Mouse (Mus musculus) limb, embryonic 12.5 days (tissue): ENCODE measurements around the gene Gm10959. TPM values are rescaled to one million over a fixed set of nuclear protein-coding genes. Genes with fewer than 3 reads are reported as not detected.
A peak's percentile ranks its signal among the peaks of the same experiment; 100 is the strongest.

Experiments
- ATAC-seq: fragments of 200-750 bp; cut with Nextera tagmentation; 2 replicates; pipeline ENCODE4 v1.8.0; 2017; ENCODE audit warnings: low read depth, moderate TSS enrichment; ENCODE audit not compliant: insufficient number of reproducible peaks, insufficient read depth, low FRiP score, low TSS enrichment
- H3K27ac ChIP-seq: fragments of 300-500 bp; sonication (generic); 2 replicates; pipeline ENCODE4 v1.5.1; 2016; ENCODE audit warnings: mild to moderate bottlenecking, moderate library complexity
- H3K27me3 ChIP-seq: fragments of 300-500 bp; sonication (generic); 2 replicates; pipeline ENCODE4 v1.6.1; 2016; ENCODE audit warnings: mild to moderate bottlenecking, moderate library complexity
- H3K36me3 ChIP-seq: fragments of 300-500 bp; sonication (generic); 2 replicates; pipeline ENCODE4 v1.6.1; 2016; ENCODE audit warnings: mild to moderate bottlenecking, moderate library complexity
- H3K4me1 ChIP-seq: fragments of 300-500 bp; sonication (generic); replicated peaks from 2 replicates; pipeline ENCODE4 v1.6.1; 2016
- H3K4me2 ChIP-seq: fragments of 300-500 bp; sonication (generic); 2 replicates; pipeline ENCODE4 v1.6.1; 2016; ENCODE audit warnings: mild to moderate bottlenecking, moderate library complexity
- H3K4me3 ChIP-seq: fragments of 300-500 bp; sonication (generic); replicated peaks from 2 replicates; pipeline ENCODE4 v1.5.1; 2016; ENCODE audit warnings: mild to moderate bottlenecking
- H3K9ac ChIP-seq: fragments of 300-500 bp; sonication (generic); replicated peaks from 2 replicates; pipeline ENCODE4 v1.6.1; 2016; ENCODE audit warnings: mild to moderate bottlenecking, moderate library complexity
- H3K9me3 ChIP-seq: fragments of 300-500 bp; sonication (generic); 2 replicates; pipeline ENCODE4 v1.6.1; 2016; ENCODE audit warnings: mild to moderate bottlenecking, moderate library complexity
- WGBS: fragments of 180-500 bp; shearing (Covaris S2); methylation state at CpG from one replicate; pipeline ENCODE4 v1.1.7; 2016; 5-methylcytosine and 5-hydroxymethylcytosine counted together
- polyA plus RNA-seq: library from polyadenylated mRNA; unstranded; fragments of >200 nt; fragmentation: Nextera tagmentation; extraction: Ambion mirVana; gene quantifications from 2 replicates; pipeline ENCODE4 v1.2.1, GENCODE M21; 2016

The Gm10959 gene
- polyA plus RNA-seq, 1 experiment from 2014 or later, result not detected

DNA sequence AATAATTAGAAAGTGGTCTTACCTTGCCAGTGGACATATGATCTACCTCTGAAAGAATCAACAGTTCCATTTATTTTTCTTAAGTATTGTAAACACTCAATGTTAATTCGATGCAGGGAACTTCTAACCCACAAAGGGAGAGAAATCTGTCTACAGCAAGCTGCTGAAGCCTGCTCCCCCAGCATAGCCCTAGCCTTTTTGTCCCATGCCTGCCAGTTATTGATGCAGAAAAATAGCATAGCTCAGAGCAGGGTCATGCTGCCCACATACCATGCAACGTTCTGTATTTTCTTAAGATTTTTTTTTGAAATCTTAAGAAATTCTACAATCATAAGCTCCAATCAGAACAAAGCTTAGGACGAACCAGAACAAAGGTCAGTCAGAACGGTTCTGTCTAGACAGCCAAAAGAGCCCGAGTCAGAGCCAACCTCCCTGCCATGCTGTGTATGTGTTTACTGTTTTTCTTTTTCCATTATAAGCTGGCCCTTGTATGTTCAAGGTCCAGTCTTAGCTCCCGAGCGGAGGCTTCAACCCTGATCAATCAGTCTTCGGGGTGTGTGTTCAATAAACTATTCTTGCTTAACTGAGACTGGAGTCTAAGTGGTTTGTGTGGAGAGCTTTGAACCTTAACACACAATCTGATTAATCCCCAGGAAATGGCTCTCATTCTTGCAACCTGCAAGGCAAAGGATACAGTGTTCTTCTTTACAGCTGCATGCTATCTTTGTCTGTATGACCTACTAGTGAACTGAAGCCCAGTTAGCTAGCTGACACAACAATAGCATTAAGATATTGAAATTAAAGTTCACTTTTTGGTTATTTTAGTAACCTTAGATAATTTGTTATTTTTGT, 2.7 kb upstream of the Gm10959 start:
- 84% methylated on average over 8 of the region's 8 CpGs for WGBS
- Histone ChIP-seq H3K4me1 (0 out of 2 replicates have a peak, but pooled peaks cover 2% of the 10 kb centered on the region), H3K9me3 (no peaks in the 10 kb centered on the region), H3K4me3 (no peak overlapping the region), H3K27me3 (no peaks in the 10 kb centered on the region), H3K4me2 (no peak overlapping the region), H3K36me3 (peaks cover 8% of the 10 kb centered on the region), H3K27ac (no peak overlapping the region), H3K9ac (no peak overlapping the region)
- no peak for ATAC-seq

DNA sequence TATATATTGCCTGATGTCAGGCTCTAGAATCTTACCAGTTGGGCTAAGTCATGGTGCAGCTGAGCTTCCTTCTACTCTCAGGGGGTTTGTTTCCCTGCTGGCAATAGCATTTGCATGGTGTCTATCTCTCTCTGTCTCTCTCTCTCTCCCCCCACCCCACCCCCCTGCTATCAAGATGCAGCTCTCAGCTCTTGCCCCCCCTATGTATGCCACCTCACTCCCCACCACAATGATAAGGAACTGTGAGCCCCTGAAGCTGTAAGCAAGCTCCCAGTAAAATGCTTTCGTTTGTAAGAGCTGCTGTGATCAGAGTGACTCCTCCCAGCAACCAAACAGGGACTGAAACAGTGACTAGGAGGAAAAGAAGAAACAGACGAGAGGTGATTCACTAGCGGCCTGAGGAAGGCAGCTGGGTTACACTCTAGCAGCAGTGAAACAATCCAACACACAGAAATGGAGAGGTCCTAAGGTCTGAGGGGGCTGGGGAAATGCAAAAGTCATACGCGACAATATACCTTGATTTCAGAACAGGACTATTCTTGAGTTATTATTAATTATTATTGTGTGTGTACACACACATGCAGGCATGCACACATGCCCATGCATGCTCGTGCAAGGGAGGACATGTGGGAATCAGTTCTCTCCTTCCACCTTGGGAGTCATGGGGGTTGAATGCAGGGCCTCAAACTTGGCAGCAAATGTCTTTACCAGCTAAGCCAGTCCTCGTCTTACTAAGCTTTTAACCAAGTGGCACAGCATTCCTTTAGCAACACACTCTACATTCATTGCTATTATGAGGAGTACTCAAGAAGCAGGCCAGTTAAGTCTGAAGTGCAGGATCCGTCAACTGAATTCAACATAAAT, 1.6 kb upstream of the Gm10959 start:
- Histone ChIP-seq H3K27ac (no peak overlapping the region), H3K4me1 (0 out of 2 replicates have a peak, but pooled peaks cover 2% of the 10 kb centered on the region)
- 62% methylated on average over 8 of the region's 8 CpGs for WGBS

DNA sequence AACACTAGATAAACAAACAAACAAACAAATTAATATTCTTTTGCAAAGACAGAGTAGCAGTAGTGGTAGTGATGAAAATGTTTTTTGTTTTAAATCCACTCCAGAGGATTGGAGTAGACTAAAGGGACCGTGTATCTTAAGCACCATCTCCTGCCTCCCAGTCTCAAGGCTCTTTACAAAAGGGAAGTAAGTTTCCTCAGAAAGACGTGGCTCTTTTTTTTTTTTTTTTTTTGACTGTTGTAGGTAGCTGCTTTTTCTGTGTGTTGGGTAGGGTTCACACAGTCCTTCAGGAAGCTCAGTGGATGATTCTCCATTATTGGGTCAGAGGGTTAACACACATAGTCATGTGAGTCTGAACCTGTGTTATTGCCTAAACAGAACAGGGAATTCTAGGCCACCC, 488 bp downstream of the Gm10959 start:
- Histone ChIP-seq H3K4me2 (no peak overlapping the region), H3K9me3 (no peaks in the 10 kb centered on the region), H3K4me3 (no peak overlapping the region), H3K4me1 (no peaks in the 10 kb centered on the region), H3K36me3 (no peaks in the 10 kb centered on the region), H3K9ac (no peak overlapping the region), H3K27ac (no peak overlapping the region), H3K27me3 (no peaks in the 10 kb centered on the region)
- ATAC-seq, result no peak
- 76% methylated on average over 2 of the region's 2 CpGs for WGBS

More for the DNA sequence above, 1.6 kb upstream of the Gm10959 start:
- Histone ChIP-seq H3K36me3 (no peaks in the 10 kb centered on the region), H3K9me3 (no peaks in the 10 kb centered on the region), H3K4me2 (no peak overlapping the region), H3K9ac (no peak overlapping the region), H3K4me3 (no peak overlapping the region), H3K27me3 (no peaks in the 10 kb centered on the region)
- ATAC-seq, result no peak

DNA sequence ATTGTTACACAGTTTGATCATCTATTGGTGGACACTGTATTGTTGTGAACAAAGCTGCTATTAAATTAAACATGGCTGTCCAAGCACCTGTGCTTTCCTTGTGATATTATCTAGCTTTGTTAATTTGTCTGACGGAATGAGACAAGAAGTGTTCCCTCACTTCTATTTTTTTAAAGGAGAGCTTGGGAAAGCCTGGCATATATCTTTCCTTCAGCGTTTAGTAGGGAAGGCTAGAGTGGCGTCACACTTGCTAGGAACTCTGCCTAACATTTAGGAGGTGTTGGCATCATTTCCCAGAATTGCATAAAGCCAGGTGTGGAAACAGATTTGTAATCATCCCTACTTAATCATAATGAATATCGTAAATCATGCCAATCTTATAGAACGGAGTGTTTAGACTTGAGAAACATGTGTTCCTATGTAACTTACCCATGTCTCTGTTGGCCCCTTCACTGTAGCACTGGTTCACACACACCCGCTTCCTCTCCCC, 2.9 kb downstream of the Gm10959 start:
- Histone ChIP-seq H3K4me1 (no peaks in the 10 kb centered on the region), H3K9ac (no peak overlapping the region), H3K4me2 (no peak overlapping the region), H3K9me3 (no peaks in the 10 kb centered on the region), H3K36me3 (no peaks in the 10 kb centered on the region), H3K4me3 (no peak overlapping the region), H3K27ac (no peak overlapping the region), H3K27me3 (no peaks in the 10 kb centered on the region)
- ATAC-seq, result no peak
- 76% methylated on average over 6 of the region's 6 CpGs for WGBS

DNA sequence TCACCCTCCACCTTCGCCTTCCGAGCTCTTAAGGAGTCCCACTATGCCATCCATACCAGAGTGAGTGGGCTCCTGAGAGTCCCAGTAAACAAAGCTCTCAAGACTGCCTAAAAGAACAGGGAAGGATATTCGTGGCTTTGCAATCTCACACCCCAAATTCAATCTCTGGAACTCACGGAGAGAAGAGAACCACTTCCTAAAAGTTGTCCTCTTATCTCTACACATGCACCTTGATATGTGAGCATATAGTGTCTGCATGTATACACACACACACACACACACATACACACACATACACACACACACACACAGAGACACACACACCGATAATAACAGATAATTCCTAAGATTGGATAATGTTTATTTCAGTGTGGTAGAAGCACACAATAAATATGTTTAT, 3.7 kb downstream of the Gm10959 start:
- Histone ChIP-seq H3K4me3 (no peak overlapping the region), H3K4me1 (no peaks in the 10 kb centered on the region), H3K9ac (no peak overlapping the region), H3K9me3 (no peaks in the 10 kb centered on the region), H3K36me3 (no peaks in the 10 kb centered on the region), H3K4me2 (no peak overlapping the region), H3K27ac (no peak overlapping the region), H3K27me3 (no peaks in the 10 kb centered on the region)
- ATAC-seq, result no peak
- 87% methylated on average over 5 of the region's 5 CpGs for WGBS

DNA sequence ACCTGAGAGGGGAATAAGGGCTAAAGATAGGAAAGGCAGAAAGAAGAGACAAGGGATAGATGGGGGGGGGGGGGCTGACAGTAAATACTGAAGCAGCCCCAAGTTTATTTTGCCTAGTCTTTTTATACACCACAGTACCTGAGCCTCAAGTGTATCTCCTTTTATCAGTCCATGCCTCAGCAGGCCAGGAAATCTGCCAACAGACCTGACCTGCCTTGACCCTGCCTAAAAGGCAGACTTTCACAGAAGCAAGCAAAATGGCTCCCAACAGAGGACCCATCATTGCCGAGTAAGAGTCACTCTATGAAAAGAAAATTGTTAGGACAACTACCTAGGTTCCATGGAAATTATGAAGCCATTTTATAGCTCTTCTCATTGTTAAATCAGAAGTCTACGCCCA, 11.3 kb downstream of the Gm10959 start:
- Histone ChIP-seq H3K9ac (no peak overlapping the region), H3K4me3 (no peak overlapping the region), H3K9me3 (no peaks in the 10 kb centered on the region), H3K27me3 (no peaks in the 10 kb centered on the region), H3K4me1 (no peaks in the 10 kb centered on the region), H3K4me2 (no peak overlapping the region), H3K36me3 (no peaks in the 10 kb centered on the region), H3K27ac (no peak overlapping the region)
- 90% methylated on average over 2 of the region's 2 CpGs for WGBS
- no peak for ATAC-seq

DNA sequence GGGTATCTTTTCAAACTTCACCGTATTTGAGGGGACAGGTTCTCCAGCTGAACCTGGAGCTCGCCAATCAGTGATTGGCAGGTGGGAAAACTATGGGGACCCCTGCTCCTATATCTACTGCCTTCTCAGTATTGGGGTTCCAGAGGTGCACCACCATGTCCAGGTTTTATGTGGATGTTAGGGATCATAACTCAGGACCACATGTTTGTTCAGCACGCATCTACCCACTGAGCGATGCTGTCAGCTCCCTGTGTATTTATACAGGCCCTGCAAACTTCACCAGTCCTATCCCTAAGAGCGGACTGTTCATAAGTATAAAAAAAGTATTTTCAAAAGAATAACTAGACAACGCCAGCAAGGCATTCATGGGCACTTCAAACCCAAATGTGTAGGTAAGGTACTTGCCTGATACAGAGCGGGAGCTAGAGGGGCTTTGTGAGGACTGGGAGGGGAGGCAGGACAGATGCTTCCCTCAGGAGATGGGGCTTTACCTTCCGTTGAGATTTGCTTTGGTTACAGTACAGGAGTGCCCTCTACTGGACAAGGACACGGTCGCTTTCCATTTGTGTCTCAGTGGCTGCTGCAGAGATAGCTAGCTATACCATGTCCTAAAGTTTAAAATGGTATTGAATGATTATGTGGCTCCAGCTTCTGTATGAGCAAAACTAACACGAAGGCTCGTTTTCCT, 15.3 kb downstream of the Gm10959 start:
- Histone ChIP-seq H3K4me3 (no peak overlapping the region), H3K4me1 (no peaks in the 10 kb centered on the region), H3K9ac (no peak overlapping the region), H3K27ac (no peak overlapping the region), H3K4me2 (no peak overlapping the region), H3K9me3 (no peaks in the 10 kb centered on the region), H3K36me3 (no peaks in the 10 kb centered on the region), H3K27me3 (no peaks in the 10 kb centered on the region)
- ATAC-seq, result peak; percentile 79
- 45% methylated on average over 12 of the region's 12 CpGs for WGBS

DNA sequence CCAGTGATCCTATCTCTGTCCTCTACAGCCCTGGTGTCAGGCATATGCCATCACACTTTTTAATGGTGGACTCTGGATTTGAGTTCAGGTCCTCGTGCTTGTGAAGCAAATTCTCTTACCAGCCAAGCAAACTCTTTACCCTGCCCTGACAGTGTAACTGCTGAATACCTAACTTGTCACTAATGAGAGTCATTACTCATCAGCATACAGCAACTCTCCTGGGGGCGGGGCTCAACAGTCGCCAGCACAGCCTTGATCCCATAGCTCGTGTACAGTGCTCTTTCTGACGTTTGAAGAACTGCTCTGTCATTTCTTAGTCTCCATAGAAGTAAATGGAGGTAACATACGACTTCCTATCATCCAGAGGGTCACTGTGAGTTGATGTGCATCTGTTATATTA, 20.9 kb downstream of the Gm10959 start:
- H3K27ac ChIP-seq, result no peak overlapping the region
- no peak overlapping the region for H3K4me2 ChIP-seq
- H3K4me1 ChIP-seq, result no peaks in the 10 kb centered on the region
- no peak overlapping the region for H3K9ac ChIP-seq
- H3K9me3 ChIP-seq, result no peaks in the 10 kb centered on the region
- 56% methylated on average over 6 of the region's 6 CpGs for WGBS
- no peak overlapping the region for H3K4me3 ChIP-seq
- H3K27me3 ChIP-seq, result no peaks in the 10 kb centered on the region
- no peak for ATAC-seq
- no peaks in the 10 kb centered on the region for H3K36me3 ChIP-seq

DNA sequence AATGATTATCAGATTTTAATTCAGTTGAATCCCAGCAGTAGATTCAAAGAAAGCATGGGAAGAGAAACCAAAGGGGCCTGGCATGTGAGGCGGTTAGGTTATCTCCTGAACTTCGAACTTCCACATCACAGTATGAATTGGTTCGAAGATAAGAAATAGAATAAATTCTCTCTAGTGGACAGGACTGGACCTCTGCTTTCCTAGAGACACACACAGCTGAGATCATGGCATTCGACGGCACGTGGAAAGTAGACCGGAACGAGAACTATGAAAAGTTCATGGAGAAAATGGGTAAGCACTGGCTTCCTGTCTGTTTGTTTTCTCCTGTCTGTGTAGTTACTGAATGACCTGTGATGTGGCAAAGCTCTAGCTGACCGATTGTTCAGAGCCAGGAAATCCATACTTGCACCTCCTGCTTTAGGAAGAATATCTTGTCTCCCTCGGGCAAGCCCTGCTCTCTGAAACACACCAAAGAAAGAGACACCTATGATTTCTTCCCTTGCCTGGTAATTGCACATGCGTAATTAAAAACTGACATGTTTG, 23.9 kb downstream of the Gm10959 start:
- 86% methylated on average over 11 of the region's 11 CpGs for WGBS
- no peak for ATAC-seq

DNA sequence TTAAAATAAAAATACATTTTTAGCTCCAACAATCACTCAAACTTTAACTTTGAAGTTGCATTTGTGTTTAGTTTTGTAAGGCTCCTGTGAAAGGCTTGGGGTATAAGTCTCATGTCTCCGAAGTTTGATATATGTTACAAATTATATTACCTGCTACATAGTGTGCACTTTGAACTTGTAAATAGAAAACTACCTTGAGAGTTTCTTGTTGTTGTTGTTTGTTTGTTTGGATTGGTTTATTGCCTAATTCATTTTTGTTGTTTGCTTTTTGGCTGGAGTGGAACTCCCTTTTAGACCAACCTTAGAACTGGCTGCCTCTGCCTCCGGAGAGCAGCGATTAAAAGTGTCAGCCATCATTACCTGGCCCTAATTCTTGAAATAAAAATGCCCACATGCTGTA, 24.4 kb downstream of the Gm10959 start, which contains the start of gene Fabp2:
Fabp2 (plus strand) TSS at position 301 of the 400 bp plus-strand sequence.
- Histone ChIP-seq H3K27me3 (no peaks in the 10 kb centered on the region), H3K9ac (no peak within 1 kb of the TSS), H3K4me2 (no peak within 1 kb of the TSS), H3K9me3 (no peaks in the 10 kb centered on the region), H3K36me3 (no peaks in the 10 kb centered on the region), H3K27ac (no peak within 1 kb of the TSS), H3K4me3 (no peak within 1 kb of the TSS), H3K4me1 (no peaks in the 10 kb centered on the region)
- WGBS, result 87% methylated on average over 3 of the region's 3 CpGs
- ATAC-seq, result no peak

More for the DNA sequence above, 23.9 kb downstream of the Gm10959 start:
- no peak overlapping the region for H3K4me3 ChIP-seq
- no peak overlapping the region for H3K27ac ChIP-seq
- H3K36me3 ChIP-seq, result no peaks in the 10 kb centered on the region
- H3K4me1 ChIP-seq, result no peaks in the 10 kb centered on the region
- no peaks in the 10 kb centered on the region for H3K9me3 ChIP-seq
- H3K4me2 ChIP-seq, result no peak overlapping the region
- no peaks in the 10 kb centered on the region for H3K27me3 ChIP-seq
- no peak overlapping the region for H3K9ac ChIP-seq
